Mouse (Mus musculus): ENCODE data around the gene Ttc39b.

DNA sequence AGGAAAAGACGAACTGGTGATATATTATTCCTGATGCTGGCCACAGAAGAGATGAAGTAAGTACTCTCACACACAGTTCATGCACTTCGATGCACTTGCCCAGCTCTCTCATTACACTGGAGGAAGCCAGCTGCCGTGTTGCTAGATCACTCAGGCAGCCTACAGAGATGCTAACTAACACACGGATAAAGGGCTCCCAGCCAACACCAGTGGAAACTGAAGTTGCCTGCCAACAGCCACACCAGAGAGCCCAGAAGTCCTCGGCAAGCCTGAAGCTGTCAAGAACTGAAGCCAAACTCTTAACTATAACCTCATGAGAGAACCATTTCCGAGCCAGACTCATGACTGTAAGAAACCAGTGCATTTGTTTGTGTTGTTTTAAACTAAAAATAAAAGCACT is 26.7 kb upstream of the Ttc39b start:
- no peak for TF ChIP-seq CTCF (IDR thresholded peaks at IDR 0.05; ENCODE audit: extremely low read depth, insufficient read depth, insufficient read length, insufficient replicate concordance)
- TF ChIP-seq POLR2A (IDR thresholded peaks at IDR 0.05; ENCODE audit: low read depth, low read length): no peak

Data from spleen, adult 2 months (tissue).